23 mouse cellular contexts compared by ENCODE assay signal in the genomic region with DNA sequence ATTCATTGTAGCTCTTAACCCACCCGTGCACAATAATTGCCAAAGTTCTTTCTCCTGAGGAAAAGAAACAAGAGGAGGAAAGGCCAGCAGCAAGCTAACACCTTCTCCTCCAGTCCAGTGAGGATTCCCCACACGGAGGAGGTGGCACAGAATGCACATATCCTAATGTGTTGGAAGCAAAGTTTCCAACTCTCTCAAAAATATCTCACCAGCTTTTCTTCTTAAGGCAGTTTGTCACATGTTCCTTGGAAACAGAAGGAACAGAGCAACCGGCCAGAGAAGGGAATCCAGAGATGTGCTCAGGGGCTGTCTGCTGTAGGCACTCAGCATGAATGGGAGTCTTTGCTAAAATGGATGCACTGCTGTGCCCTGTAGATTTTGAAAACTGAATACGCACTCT.
"Had no signal": no experiment of that assay in that cellular context is flagged by ENCODE, and none has a peak within 500 bp of the region (broad histone marks: within the 10 kb centered on the region; RNA-seq: fewer than 3 reads in every experiment).

No protein-coding gene starts in this region.

- DNase-seq: kidney, adult 2 months; kidney, postnatal 25 days; liver; lung, adult 18-20 months; lung, postnatal 10 days; lung, postnatal 36 days; retina, postnatal 1 day; spleen, adult 18-20 months; thymus, adult 2 months; thymus, postnatal 14 days; thymus, postnatal 4 days had no signal

- H3K4me3 ChIP-seq: left cerebral cortex, adult 2 months; limb, embryonic 10.5 days; limb, embryonic 13.5 days; liver, embryonic 12.5 days; liver, embryonic 15.5 days; lung, embryonic 15.5 days; megakaryocyte, embryonic 14.5 days; midbrain, embryonic 10.5 days; midbrain, embryonic 13.5 days; myocyte; neural tube, embryonic 13.5 days had no signal

- H3K27ac ChIP-seq: kidney, postnatal 0 days; left cerebral cortex, adult 2 months; limb, embryonic 10.5 days; limb, embryonic 13.5 days; liver, embryonic 12.5 days; liver, embryonic 15.5 days; lung, embryonic 15.5 days; midbrain, embryonic 10.5 days; midbrain, embryonic 13.5 days; neural tube, embryonic 13.5 days had no signal
